Mouse (Mus musculus): Measurements from ENCODE around the gene Smndc1.
"Not testable (repeated sequence)": the region's sequence is repeated elsewhere in the genome, so short reads cannot be mapped to it uniquely, and the experiment has no call there.

Smndc1 gene

GRCm38 (mm10) chr19:53413617-53414380 lies 23.4 kb upstream of the Smndc1 start:
- no peak for DNase-seq (ENCODE audit: extremely low read depth, low read depth)

DNA sequence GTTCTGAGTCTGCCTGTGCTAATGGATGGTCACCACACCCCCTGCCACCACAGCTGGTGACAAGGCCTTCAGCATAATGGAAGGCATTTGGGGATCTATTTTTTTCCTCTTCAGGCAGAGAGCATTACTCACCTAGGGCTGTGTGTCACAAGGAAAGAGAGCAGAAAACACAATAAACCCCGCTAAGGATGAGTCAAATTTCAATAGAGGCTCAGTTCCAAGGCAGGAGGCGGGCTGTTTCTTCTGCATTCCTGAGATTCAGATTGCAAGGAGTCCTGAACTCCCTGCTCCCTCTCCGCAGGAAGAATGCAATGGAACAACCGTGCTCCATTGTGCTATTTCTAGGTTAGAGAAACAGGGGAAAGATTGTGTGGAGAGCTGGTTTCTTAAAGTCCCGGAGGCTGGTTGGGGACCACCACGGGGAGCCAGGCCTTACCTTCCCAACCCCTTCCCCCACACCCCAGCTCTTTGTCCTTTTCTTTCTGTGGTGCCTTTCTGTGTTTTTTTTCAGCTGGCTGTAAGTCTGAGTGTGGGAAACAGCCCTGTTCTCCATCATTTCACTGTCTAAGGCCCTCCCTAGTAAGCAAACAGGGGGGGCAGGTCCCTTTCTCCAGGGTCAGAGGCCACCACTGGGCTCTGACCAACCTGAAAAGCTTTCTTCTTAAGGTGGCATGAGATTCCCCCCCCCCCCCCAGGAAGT lies 21.9 kb upstream of the Smndc1 start:
- no peak for DNase-seq (ENCODE audit: extremely low read depth, low read depth)

DNA sequence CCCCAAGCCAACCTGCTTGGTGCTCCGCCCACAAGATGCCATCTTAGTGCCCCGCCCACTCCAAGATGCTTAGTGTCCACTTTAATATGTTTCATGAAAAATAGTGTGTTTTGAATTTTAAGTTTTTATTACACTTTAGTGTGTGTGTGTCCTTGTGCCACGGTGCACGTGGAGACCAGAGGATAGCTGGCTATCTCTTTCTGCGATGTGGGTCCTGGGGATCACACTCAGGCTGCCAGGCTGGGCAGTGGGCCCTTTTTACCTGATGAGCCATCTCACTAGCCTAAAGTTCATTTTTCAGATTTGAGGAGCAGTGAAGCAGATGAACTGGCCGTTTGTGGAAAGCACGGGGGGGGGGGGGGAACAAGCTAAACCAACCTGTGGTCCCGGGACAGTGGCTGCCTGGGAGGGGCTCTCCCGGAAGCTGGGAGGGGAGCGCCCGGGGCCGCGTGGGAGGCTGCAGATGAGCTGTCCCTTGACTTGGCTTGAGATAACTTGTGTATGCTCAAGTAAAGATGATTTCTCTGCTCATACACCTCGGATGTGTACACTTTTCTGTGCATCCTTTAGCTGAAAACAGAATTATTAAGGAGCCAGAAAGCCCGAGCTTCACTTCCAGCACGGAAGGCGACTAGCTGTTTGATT lies 19.4 kb upstream of the Smndc1 start:
- DNase-seq (ENCODE audit: extremely low read depth, low read depth) = no peak

GRCm38 (mm10) chr19:53408398-53408797 lies 18.0 kb upstream of the Smndc1 start:
- no peak for DNase-seq (ENCODE audit: extremely low read depth, low read depth)

- DNase-seq (ENCODE audit: extremely low read depth, low read depth) = no peak
Observed at GRCm38 (mm10) chr19:53407350-53407749, 17.0 kb upstream of the Smndc1 start.

- no peak for DNase-seq (ENCODE audit: extremely low read depth, low read depth)
Observed at GRCm38 (mm10) chr19:53405810-53406209, 15.4 kb upstream of the Smndc1 start.

- DNase-seq (ENCODE audit: extremely low read depth, low read depth) = no peak
Observed at GRCm38 (mm10) chr19:53404837-53405356, 14.5 kb upstream of the Smndc1 start.

DNA sequence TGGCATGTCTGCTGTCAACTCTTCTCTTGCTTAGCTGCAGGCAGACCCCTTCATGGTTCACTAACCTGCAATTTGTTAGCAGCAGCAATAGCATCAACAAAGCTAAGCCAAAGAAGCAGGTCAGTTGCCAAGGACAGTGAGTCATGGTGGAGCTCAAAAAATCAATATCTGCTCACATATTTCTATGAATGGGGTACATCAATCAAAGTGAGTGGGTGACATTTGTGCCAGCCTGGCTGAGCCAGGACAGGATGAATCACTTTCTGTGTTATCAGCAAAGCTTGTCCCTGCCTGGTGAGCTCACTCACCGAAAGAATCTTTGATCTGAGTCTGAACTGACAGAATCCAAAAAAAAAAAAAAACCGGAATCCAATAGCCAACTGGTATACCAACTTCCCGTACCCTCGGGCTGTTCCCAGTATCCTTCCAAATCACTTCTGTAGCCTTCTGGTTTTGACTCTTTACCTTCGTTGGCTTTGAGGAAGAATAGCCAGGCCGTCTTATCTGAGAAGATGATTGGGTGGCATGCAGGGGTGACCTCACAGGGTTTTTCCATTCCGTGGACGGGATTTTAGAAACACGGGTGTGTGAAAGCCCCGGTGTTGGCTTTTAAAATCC lies 13.9 kb upstream of the Smndc1 start:
- no peak for DNase-seq (ENCODE audit: extremely low read depth, low read depth)

DNA sequence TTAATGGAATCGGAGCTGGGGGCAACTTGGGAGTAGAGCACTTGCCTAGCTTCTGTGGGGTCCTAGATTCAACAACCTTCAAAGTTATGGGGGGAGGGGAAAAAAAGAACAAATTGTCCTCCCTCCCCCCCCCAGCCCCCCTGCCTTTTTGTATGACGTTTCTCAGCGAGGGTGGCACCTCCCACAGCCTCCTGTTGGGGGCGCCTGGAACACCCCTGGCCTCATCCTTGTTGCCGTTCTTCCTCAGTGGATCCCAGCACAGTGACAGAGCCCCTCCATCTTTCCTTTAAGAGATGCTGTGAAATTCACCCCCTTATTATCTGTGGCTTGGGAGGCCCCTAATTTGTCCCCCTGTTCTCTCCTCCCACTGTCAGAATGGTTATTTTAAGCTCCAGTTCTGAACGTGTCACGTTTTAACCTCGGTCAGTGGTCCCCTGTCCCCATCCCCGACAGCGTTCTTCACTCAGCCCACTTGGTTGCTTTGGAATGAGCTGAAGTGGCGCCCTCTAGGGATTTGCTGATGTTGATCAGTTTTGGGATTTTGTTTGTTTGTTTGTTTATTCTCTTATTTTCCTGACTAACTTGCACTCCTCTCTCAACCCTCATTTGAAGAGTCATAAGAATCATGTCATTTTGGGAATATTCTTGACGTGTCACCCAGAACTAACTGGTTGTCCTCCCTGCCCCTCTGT lies 12.5 kb upstream of the Smndc1 start:
- no peak for DNase-seq (ENCODE audit: extremely low read depth, low read depth)

GRCm38 (mm10) chr19:53400332-53401110 lies 10.1 kb upstream of the Smndc1 start:
- DNase-seq (ENCODE audit: extremely low read depth, low read depth) = no peak

DNA sequence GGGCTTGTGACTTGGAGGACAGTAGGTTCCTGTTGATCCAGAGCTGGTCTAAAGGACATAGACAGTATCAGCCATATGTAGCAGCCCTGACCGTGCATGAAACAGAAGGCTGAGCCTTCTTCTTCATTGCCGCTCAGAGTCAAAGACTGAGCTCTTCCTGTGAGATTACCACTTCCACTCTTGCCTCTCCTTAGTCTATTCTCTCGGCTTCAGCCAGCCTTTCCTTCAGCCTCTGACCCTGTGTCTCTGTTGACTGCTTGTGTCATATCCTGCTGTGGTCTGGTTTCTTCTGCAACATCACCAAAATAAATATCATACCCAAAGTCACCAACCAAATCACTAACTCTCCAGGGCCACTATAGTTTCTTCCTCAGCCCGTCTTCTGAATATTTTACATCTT lies 8.8 kb upstream of the Smndc1 start:
- no peak for DNase-seq (ENCODE audit: extremely low read depth, low read depth)

- DNase-seq (ENCODE audit: extremely low read depth, low read depth) = no peak
Observed at GRCm38 (mm10) chr19:53397451-53398233, 7.3 kb upstream of the Smndc1 start.

DNA sequence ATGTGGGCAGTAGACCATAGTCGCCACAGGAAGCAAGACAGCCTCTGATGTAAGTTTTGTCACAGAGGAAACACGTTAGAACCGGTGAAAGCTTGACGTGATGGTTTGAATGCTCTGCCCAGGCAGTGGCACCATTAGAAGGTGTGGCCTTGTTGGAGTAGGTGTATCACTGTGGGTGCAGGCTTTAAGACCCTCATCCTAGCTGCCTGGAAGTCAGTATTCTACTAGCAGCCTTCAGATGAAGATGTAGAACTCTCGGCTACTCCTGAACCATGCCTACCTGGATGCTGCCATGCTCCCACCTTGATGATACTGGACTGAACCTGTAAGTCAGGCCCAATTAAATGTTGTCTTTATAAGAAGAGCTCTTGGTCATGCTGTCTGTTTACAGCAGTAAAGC lies 5.4 kb upstream of the Smndc1 start:
- not testable (repeated sequence) for DNase-seq (ENCODE audit: extremely low read depth, low read depth)

DNA sequence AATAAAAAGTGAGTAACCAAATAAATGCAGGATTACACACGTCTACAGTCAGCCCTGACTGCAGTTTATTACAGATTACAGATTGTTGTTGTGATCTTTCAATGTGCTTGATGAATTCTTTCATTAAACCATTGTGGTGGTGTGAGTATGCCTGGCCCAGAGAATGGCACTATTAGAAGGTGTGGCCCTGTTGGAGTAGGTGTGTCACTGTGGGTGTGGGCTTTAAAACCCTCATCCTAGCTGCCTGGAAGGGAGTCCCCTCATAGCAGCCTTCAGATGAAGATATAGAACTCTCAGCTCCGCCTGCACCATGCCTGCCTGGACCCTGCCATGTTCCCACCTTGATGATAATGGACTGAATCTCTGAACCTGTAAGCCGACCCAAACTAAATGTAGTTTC lies 4.6 kb upstream of the Smndc1 start:
- DNase-seq (ENCODE audit: extremely low read depth, low read depth) = not testable (repeated sequence)

DNA sequence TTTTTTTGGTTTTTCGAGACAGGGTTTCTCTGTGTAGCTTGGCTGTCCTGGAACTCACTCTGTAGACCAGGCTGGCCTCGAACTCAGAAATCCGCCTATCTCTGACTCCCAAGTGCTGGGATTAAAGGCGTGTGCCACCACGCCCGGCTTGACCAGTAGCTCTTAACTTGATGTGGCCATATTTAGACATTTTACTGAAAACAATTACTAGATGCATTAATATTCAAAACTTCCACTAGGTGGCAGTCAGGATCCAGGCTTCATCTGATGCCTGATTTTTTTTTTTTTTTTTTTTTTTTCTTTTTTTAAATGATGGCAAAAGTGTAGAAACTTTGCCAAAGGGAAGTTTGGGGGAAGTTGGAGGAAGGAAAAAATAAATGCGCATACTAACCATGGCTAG lies 4.2 kb upstream of the Smndc1 start:
- DNase-seq (ENCODE audit: extremely low read depth, low read depth) = peak; percentile 68

DNA sequence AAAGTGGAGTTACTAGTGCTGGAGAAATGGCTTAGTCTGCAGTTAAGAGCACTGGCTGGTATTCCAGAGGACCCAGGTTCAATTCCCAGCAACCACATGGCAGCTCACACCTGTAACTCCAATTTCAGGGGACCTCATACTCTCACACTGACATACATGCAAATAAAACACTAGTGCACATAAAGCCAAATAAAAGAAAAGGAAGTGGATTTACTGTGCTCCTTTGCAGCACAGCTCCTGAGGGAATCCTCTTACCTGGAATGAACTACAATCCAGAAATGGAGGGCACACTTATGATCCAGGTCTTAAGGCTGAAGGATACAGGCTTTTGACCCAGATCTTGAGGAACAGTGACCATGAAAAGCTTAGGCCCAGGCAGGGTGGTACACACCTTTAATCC lies 3.3 kb upstream of the Smndc1 start:
- DNase-seq (ENCODE audit: extremely low read depth, low read depth) = no peak

- DNase-seq (ENCODE audit: extremely low read depth, low read depth) = no peak
Observed at GRCm38 (mm10) chr19:53392781-53393343, 2.5 kb upstream of the Smndc1 start.

DNA sequence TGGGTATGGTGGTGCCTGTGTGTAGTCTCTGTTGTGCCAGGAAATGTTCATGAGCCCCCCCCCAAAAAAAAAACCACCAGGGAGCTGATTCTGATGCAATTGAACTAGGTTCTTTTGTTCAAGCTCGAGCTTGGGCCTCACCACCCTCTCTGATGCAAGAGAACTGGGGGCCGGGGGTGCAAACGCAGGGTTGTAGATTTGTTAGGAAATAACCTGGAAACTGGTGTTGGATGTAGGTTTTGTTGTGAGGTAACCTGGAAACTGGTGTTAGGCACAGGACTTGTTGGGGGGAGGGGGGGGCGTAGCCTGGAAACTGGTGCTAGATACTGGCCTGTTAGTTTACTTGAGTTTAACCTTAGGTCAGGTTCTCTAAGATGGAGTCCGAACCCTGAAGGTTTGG lies 1.4 kb upstream of the Smndc1 start:
- DNase-seq (ENCODE audit: extremely low read depth, low read depth) = no peak

DNA sequence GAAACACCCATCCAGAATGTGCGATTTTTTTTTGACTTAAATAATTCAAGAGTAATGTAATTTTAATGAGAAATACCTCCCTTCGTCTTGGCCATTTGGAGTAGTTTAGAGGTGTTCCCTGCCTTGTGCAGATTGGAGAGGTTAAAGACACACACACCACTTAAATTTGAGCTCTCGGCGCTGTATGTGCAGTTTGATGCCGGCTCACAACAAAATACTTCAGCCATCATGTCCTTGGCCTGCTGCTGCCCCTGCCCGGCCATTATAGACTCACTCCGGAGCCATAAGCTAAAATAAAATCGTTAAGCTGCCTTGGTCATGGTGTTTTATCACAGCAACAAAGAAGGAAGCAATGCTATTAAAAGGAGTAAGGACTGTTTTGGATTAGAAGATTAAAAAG lies 1.0 kb upstream of the Smndc1 start:
- DNase-seq (ENCODE audit: extremely low read depth, low read depth) = no peak
